Mouse (Mus musculus): Measurements from ENCODE around the gene Mrpl4.
A peak's percentile ranks its signal among the peaks of the same experiment; 100 is the strongest.

The Mrpl4 gene

GRCm38 (mm10) chr9:21017177-21017575 is 14.6 kb downstream of the Mrpl4 start:
- DNase-seq (ENCODE audit: low spot score in 2 of 2) = no peak

DNA sequence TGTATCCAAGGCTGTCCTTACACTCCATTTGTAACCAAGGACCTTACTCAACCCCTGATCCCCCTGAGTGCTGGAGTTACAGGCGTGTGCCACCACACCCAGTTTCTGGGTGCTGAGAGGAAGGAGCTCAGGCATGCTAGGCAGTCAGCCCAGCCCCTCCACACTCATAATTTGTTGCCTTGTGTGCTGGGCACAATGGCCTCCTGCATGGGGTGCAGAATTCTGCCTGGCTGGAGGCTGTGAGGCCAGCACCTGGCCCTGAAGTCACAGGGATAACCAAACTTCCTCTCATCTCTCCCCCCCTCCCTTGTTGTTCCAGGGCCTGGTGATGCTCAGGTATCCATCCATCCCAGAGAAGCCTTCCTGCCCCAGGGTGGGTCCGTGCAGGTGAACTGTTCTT is 16.1 kb downstream of the Mrpl4 start:
- DNase-seq (ENCODE audit: low spot score in 2 of 2) = no peak

DNA sequence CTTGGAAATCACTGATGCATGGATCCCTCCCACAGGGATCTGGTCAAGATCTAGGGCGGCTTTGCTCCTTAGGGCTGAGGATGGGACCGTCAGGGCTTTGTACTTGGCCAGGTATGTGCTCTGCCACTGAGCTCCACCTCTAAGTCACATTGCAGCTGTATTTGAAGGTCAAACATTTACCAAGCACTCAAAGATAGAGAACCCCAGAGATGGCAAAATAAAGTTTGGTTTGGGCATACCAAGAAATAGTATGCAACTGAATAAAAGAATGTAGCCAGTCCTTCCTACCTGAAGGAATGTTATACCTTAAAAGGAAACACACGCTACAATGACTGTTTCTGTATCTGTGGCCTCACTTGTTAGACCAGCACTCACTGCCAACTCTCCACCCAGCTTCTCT is 18.8 kb downstream of the Mrpl4 start:
- DNase-seq (ENCODE audit: low spot score in 2 of 2) = no peak

DNA sequence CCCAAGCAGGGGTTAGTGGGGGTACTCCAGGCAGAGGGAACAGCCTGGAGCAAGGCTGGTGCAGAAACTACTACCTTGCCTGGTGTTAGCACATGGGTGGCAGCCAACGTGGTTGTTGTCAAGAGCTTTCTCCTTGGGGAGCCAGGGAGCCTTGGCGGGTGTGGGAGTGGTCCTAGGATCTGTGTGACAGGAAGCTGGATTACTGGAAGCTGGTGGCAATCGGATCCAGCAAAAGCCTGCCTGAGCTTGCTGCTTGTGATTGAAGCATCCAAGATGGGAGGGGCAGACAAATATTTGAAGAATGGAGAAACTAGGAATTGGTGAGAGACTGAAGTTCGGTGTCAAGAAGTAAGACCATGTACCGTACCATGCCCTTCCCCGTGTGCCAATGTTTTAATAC is 19.8 kb downstream of the Mrpl4 start:
- no peak for DNase-seq (ENCODE audit: low spot score in 2 of 2)

GRCm38 (mm10) chr9:21022726-21023125 is 20.2 kb downstream of the Mrpl4 start:
- DNase-seq (ENCODE audit: low spot score in 2 of 2) = no peak

GRCm38 (mm10) chr9:21025258-21025810 is 22.8 kb downstream of the Mrpl4 start:
- no peak for DNase-seq (ENCODE audit: low spot score in 2 of 2)

DNA sequence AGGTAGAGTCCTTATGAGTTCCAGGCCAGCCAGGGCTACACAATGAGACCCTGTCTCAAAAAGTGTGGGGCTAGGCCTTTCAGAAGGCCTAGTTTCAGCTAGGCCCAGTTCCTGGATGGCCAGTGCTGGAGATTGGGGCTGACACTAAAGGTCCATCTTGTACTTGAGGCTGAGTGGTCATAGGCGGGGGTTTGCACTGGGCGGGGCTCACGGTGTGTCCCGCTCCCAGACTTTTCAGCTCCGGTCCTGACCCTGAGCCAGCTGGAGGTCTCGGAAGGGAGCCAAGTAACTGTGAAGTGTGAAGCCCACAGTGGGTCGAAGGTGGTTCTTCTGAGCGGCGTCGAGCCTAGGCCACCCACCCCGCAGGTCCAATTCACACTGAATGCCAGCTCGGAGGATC is 24.3 kb downstream of the Mrpl4 start:
- DNase-seq (ENCODE audit: low spot score in 2 of 2) = no peak

- DNase-seq (ENCODE audit: low spot score in 2 of 2) = no peak
Measured at GRCm38 (mm10) chr9:21027774-21028290, 25.3 kb downstream of the Mrpl4 start.

GRCm38 (mm10) chr9:21028560-21029110 is 26.1 kb downstream of the Mrpl4 start:
- no peak for DNase-seq (ENCODE audit: low spot score in 2 of 2)

DNA sequence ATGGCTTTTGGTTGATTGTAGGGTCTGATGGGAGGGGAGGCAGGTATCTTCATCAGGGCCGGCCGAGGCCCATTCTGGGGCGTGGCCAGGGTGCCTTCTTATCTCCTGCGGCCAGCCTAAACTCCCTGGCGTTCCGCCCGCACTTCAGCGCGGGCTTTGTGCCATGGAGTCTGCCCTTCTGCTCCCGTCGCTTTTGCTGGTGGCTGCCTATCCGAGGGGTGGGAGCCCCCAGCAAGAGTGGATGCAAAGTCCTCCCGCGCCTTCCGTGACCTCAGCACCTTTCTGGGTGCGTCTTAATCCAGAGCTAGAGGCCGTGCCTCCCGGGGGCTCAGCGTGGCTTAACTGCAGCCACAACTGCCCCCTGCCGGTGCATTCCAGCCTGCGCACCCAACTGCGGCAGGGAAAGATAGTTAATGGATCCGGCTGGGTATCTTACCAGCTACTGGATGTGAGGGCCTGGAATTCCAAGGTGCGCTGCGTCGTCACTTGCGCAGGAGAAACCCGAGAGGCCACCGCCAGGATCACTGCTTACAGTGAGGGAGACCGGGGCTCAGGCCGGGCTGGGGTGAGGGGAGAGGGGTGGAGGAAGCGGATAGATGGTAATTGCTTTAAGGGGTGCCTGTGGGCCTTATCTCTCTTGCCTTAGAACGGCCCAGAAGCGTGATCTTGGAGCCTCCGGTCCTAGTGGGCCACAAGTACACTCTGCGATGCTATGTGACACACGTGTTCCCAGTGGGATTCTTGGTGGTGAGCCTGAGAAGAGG is 26.9 kb downstream of the Mrpl4 start, which contains the start of gene Icam4:
Icam4 (plus strand) TSS at position 83 of the 764 bp plus-strand sequence.
- DNase-seq (ENCODE audit: low spot score in 2 of 2) = peak; percentile 69 to 76

DNA sequence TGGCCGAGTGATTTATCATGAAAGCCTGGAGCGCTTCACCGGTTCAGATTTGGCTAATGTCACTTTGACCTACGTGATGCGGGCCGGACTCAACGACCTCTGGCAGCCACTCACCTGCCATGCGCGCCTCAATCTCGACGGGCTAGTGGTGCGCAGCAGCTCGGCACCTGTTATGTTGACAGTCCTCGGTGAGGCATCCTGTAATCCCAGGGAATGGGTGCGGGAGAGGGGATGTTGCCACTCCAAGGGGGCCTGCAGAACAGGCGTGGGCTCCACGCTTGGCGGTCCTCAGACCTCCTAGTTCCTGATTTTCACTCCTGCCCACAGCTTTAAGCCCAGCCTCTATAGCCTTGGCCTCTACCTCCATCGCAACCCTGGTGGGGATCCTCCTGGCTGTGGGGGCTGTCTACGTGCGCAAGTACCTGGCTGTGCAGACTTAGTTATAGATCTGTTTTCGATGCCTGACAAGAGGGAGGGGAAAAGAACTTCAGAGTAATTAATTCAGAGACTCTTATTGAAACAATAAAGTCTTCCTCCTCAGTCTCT is 27.6 kb downstream of the Mrpl4 start:
- DNase-seq (ENCODE audit: low spot score in 2 of 2) = no peak

DNA sequence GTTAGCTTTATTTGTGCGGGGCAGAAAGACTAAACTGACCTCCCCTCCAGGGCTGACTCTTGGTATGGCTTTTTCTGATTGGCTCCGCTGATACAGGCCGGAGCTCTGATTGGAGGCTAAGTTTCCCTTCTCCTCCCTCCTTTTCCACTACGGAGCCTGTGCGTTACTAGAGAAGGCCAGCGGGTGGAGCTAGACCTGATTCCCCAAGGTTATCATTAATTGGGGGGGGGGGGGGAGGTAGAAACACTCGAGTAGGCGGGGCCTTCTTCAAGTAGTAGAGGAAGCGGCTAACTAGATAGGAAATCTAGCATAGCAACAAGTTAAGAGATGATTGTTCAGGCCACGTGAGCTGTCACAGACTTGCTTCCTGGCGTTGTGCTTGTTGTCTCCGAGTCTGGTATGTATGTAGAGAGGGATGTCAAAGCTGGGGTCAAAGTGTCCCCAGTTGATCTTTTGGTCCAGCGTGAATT is 28.3 kb downstream of the Mrpl4 start:
- peak; percentile 70 to 83 for DNase-seq (ENCODE audit: low spot score in 2 of 2)

GRCm38 (mm10) chr9:21031251-21031895 is 28.8 kb downstream of the Mrpl4 start:
- DNase-seq (ENCODE audit: low spot score in 2 of 2) = peak; percentile 86 to 89

- DNase-seq (ENCODE audit: low spot score in 2 of 2) = peak; percentile 85 to 90
Measured at GRCm38 (mm10) chr9:21031896-21032351, 29.4 kb downstream of the Mrpl4 start, which contains the start of gene Icam5. TSS of gene Icam5 (plus strand) at chr9:21032073.

DNA sequence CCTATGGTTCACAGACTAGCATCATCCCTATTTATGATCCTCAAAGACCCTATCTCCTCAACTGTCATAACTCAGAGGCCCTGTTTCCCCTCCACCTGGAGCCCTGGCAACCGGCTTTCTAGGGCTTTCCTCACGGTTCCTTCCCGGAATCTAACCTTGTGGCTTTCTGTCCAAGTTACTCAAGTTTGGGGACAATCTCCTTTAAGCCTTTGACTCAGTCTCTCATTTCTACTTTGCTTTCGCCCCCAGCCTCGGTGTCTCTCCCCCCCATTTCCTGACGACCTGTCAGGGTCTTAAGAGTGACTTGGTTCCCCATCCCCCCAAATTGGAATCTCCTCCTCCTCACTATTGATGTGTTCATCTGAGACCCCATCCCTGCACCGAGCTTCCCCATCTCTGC is 30.0 kb downstream of the Mrpl4 start:
- DNase-seq (ENCODE audit: low spot score in 2 of 2) = no peak

GRCm38 (mm10) chr9:21033136-21033535 is 30.6 kb downstream of the Mrpl4 start:
- DNase-seq (ENCODE audit: low spot score in 2 of 2) = peak; percentile 63 to 77

- peak in 1 of 2 experiments; percentile 15 for DNase-seq (ENCODE audit: low spot score in 2 of 2)
Measured at GRCm38 (mm10) chr9:21034481-21035085, 32.0 kb downstream of the Mrpl4 start.

DNA sequence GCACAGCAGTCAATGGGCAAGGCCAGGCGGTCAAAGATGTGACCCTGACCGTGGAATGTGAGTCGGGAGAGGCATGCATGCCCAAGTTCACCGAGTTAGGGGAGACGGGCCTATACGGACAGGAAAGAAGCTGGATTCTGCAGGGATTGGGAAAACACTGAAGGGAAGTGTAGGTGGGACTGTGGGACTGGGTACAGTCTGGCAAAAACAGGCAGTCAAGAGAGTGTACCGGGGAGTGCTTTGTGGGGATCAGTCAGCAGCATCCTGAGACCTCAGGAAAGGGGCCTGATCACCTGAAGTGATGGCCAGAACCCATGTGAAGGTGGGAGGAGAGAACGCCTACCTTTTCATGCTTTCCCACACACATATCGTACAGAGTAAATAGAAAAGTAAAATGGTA is 33.0 kb downstream of the Mrpl4 start:
- DNase-seq (ENCODE audit: low spot score in 2 of 2) = peak in 1 of 2 experiments; percentile 22

DNA sequence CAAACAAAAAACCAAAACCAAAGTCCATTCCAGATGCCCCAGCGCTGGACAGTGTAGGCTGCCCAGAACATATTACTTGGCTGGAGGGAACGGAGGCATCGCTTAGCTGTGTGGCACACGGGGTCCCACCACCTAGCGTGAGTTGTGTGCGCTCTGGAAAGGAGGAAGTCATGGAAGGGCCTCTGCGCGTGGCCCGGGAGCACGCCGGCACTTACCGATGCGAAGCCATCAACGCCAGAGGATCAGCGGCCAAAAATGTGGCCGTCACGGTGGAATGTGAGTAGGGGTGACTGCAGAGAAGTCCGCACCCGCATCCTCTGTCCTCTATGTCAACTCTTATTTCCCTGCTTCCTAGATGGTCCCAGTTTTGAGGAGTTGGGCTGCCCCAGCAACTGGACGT is 33.6 kb downstream of the Mrpl4 start:
- DNase-seq (ENCODE audit: low spot score in 2 of 2) = no peak

GRCm38 (mm10) chr9:21036666-21037065 is 34.1 kb downstream of the Mrpl4 start:
- peak in 1 of 2 experiments; percentile 26 for DNase-seq (ENCODE audit: low spot score in 2 of 2)

- DNase-seq (ENCODE audit: low spot score in 2 of 2) = peak; percentile 45 to 50
Measured at GRCm38 (mm10) chr9:21037481-21037891, 34.9 kb downstream of the Mrpl4 start.

Data from frontal cortex, postnatal 36 days (tissue).